Mouse (Mus musculus) hindbrain, postnatal 0 days (tissue): ENCODE measurements at regions not wholly inside any gene's neighbourhood (a gene's known extent, or its start where the extent isn't known, plus 50 kb on each side); places are given as distances from the start of the nearest gene placed in this dataset.

Experiments
- ATAC-seq: fragments of 200-750 bp; cut with Nextera tagmentation; 2 replicates; pipeline ENCODE4 v1.8.0; 2017; ENCODE audit warnings: mild to moderate bottlenecking, moderate TSS enrichment, moderate library complexity
- DNase-seq: peaks from one replicate; pipeline ENCODE4 v3.0.0-alpha.2; 2015; ENCODE audit warnings: low spot score
- H3K27ac ChIP-seq: fragments of 300-500 bp; sonication (generic); 2 replicates; pipeline ENCODE4 v1.5.1; 2014; ENCODE audit warnings: mild to moderate bottlenecking
- H3K27me3 ChIP-seq: fragments of 300-500 bp; sonication (generic); 2 replicates; pipeline ENCODE4 v1.6.1; 2014; ENCODE audit warnings: low read length, mixed read lengths; ENCODE audit not compliant: insufficient read depth
- H3K36me3 ChIP-seq: fragments of 300-500 bp; sonication (generic); 2 replicates; pipeline ENCODE4 v1.6.1; 2014; ENCODE audit warnings: low read length, mixed read lengths; ENCODE audit not compliant: insufficient read depth
- H3K4me1 ChIP-seq: fragments of 300-500 bp; sonication (generic); 2 replicates; pipeline ENCODE4 v1.6.1; 2014; ENCODE audit warnings: antibody characterized with exemption, low read length, mixed read lengths; ENCODE audit not compliant: insufficient read depth
- H3K4me2 ChIP-seq: fragments of 300-500 bp; sonication (generic); 2 replicates; pipeline ENCODE4 v1.6.1; 2014; ENCODE audit warnings: low read depth, mild to moderate bottlenecking, low read length, moderate library complexity, mixed read lengths
- H3K4me3 ChIP-seq: fragments of 300-500 bp; sonication (generic); 2 replicates; pipeline ENCODE4 v1.5.1; 2014; ENCODE audit warnings: low read length
- H3K9ac ChIP-seq: fragments of 300-500 bp; sonication (generic); replicated peaks from 2 replicates; pipeline ENCODE4 v1.6.1; 2014; ENCODE audit warnings: mild to moderate bottlenecking, low read length, moderate library complexity, mixed read lengths
- H3K9me3 ChIP-seq: fragments of 300-500 bp; sonication (generic); 2 replicates; pipeline ENCODE4 v1.6.1; 2016; ENCODE audit warnings: low read length, mixed read lengths
- CTCF ChIP-seq: IDR thresholded peaks from 2 replicates; pipeline ENCODE4 v1.5.1; 2016; ENCODE audit warnings: antibody characterized with exemption, control low read depth, low read depth
- WGBS: fragments of 180-500 bp; shearing (Covaris S2); extraction: QIAGEN DNeasy Blood & Tissue Kit; methylation state at CpG from one replicate; pipeline ENCODE4 v1.1.7; 2014; 5-methylcytosine and 5-hydroxymethylcytosine counted together

DNA sequence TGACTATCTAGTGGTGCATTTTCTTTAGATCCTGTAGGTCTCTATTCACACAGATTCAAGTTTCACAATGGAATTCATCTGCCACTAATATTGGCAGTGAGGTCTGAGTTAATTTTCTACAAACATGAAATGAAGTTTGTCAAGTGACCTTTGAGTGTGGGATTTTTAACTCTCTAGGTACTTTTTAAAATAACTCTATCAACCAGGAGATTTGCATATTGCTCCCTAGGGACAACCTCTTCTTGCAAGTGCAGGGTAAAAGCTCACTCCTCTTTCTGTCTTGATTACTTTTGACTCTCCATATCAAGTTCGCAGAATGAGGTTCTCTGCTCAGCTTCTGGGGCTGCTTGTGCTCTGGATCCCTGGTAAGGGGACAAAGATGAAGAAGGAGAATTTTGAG is 616.0 kb upstream of the Tacstd2 start:
- WGBS: 80% methylated on average over 1 of the region's 1 CpGs
- no peak overlapping the region for H3K9ac ChIP-seq
- no peak for ATAC-seq

DNA sequence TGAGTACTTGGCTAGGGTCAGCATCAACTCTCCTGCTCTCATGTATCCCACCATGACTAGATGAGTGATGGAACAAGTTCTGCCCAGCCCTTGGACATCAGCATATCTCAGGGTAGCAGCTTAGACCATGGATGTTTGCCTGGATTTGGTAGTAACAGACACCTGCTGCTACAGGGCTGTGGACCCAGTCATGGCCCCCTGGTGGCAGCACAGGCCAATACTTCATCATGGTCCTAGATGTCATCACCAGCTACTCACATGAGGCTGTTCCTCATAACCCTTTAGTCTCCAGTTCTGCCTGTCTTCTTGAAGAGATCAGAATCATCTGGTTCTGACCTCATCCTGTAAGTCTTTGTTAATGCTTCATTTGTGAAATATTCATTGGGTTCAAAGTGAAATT is 566.9 kb upstream of the Tacstd2 start:
- no peaks in the 10 kb centered on the region for H3K9me3 ChIP-seq
- H3K27me3 ChIP-seq: no peaks in the 10 kb centered on the region
- H3K4me3 ChIP-seq: no peak overlapping the region
- no peak overlapping the region for H3K27ac ChIP-seq
- DNase-seq (no peak), ATAC-seq (no peak)
- no peaks in the 10 kb centered on the region for H3K36me3 ChIP-seq
- no peak for TF ChIP-seq CTCF
- H3K9ac ChIP-seq: no peak overlapping the region
- H3K4me2 ChIP-seq: no peak overlapping the region
- no peaks in the 10 kb centered on the region for H3K4me1 ChIP-seq

More for the DNA sequence above, 616.0 kb upstream of the Tacstd2 start:
- Histone ChIP-seq H3K4me2 (no peak overlapping the region), H3K27ac (no peak overlapping the region), H3K27me3 (no peaks in the 10 kb centered on the region), H3K4me1 (no peaks in the 10 kb centered on the region), H3K4me3 (no peak overlapping the region), H3K9me3 (no peaks in the 10 kb centered on the region), H3K36me3 (no peaks in the 10 kb centered on the region)
- no peak for DNase-seq
- TF ChIP-seq CTCF: no peak
